Mouse (Mus musculus) forebrain, embryonic 13.5 days (tissue): ENCODE results near the gene Eef1akmt4. TPM values are rescaled to one million over a fixed set of nuclear protein-coding genes. Genes with fewer than 3 reads are reported as not detected.
"Not testable (repeated sequence)": the region's sequence is repeated elsewhere in the genome, so short reads cannot be mapped to it uniquely, and the experiment has no call there.

Experiments
- ATAC-seq: fragments of 200-750 bp; cut with Nextera tagmentation; 2 replicates; pipeline ENCODE4 v1.8.0; 2017
- H3K27ac ChIP-seq: fragments of 300-500 bp; sonication (generic); 2 replicates; pipeline ENCODE4 v1.5.1; 2015; ENCODE audit warnings: inconsistent platforms, mild to moderate bottlenecking, moderate library complexity
- H3K27me3 ChIP-seq: fragments of 300-500 bp; sonication (generic); 2 replicates; pipeline ENCODE4 v1.6.1; 2015; ENCODE audit warnings: mild to moderate bottlenecking, inconsistent platforms
- H3K36me3 ChIP-seq: fragments of 300-500 bp; sonication (generic); 2 replicates; pipeline ENCODE4 v1.6.1; 2015; ENCODE audit warnings: mild to moderate bottlenecking, inconsistent platforms; ENCODE audit not compliant: poor library complexity, severe bottlenecking
- H3K4me1 ChIP-seq: fragments of 300-500 bp; sonication (generic); 2 replicates; pipeline ENCODE4 v1.6.1; 2015; ENCODE audit warnings: inconsistent platforms
- H3K4me2 ChIP-seq: fragments of 300-500 bp; sonication (generic); 2 replicates; pipeline ENCODE4 v1.6.1; 2015; ENCODE audit warnings: inconsistent platforms, mild to moderate bottlenecking, moderate library complexity
- H3K4me3 ChIP-seq: fragments of 300-500 bp; sonication (generic); 2 replicates; pipeline ENCODE4 v1.5.1; 2015; ENCODE audit warnings: mild to moderate bottlenecking, inconsistent platforms
- H3K9ac ChIP-seq: fragments of 300-500 bp; sonication (generic); 2 replicates; pipeline ENCODE4 v1.6.1; 2015; ENCODE audit warnings: mild to moderate bottlenecking, inconsistent platforms
- H3K9me3 ChIP-seq: fragments of 300-500 bp; sonication (generic); replicated peaks from 2 replicates; pipeline ENCODE4 v1.6.1; 2016; ENCODE audit warnings: inconsistent platforms
- WGBS: fragments of 180-500 bp; shearing (Covaris S2); methylation state at CpG from one replicate; pipeline ENCODE4 v1.1.7; 2015; 5-methylcytosine and 5-hydroxymethylcytosine counted together
- polyA plus RNA-seq: library from polyadenylated mRNA; unstranded; fragments of >200 nt; fragmentation: Nextera tagmentation; extraction: Ambion mirVana; gene quantifications from 2 replicates; pipeline ENCODE4 v1.2.1, GENCODE M21; 2015

Eef1akmt4 gene
- polyA plus RNA-seq, 1 experiment from 2014 or later: 21.1 TPM

DNA sequence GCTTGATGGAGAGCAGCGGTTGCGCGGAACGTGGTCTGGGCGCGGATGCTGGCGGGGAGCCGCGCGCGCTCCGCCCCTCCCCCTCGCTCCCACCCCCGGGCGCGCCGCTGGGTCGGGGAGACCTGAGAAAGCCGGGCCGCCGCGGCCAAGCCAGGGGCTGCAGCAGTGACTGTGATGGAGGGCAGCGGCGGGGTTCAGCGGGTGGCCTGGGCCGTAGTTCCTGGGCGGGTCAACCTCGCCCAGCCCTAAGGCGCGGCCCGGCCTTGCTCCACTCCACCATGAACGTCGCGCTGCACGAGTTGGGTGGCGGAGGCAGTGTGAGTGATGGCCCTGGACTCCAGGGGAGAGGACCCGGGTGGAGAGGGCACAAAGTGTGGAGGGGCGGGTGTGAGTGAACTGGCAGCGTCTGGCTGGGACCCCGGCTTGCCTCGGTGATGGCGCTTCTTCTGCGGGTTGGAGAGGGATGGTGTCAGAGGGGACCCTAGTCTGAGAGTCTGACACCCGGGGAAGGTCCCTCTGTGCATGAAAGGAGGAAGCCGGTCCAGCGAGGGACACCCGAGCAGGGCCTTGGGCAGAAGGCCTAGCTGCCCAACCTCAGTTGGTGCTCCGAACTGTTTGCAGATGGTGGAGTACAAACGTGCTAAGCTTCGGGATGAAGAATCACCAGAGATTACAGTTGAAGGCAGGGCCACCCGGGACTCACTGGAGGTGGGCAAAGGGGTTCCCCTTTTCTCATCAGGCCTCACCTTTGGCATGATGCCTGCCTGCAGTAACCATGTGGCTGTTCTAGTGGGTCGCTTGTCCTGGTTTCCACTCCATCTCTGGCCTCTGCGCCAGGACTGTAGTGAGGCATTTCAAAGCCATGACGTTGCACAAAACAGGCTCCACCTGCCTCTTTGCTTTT is 18.6 kb downstream of the Eef1akmt4 start, which contains the start of gene Ece2:
TSS of gene Ece2 (plus strand) at position 98 of the 904 bp plus-strand sequence.
- Histone ChIP-seq H3K4me2 (peak within 1 kb of the TSS; percentile 95), H3K36me3 (peaks cover 9% of the 10 kb centered on the region; the same call in 1 of the 2 replicates)

GRCm38 (mm10) chr16:20637410-20637809 is 26.0 kb downstream of the Eef1akmt4 start:
- 0 out of 2 replicates have a peak, but pooled peaks cover 10% of the 10 kb centered on the region for H3K4me1 ChIP-seq
- H3K4me2 ChIP-seq: no peak overlapping the region
- H3K4me3 ChIP-seq: no peak overlapping the region
- H3K9me3 ChIP-seq: no peaks in the 10 kb centered on the region
- WGBS: 86% methylated on average over 8 of the region's 8 CpGs
- H3K36me3 ChIP-seq: peaks cover 5% of the 10 kb centered on the region; the same call in 1 of the 2 replicates
- no peak for ATAC-seq
- H3K27ac ChIP-seq: no peak overlapping the region
- no peak overlapping the region for H3K9ac ChIP-seq
- H3K27me3 ChIP-seq: no peaks in the 10 kb centered on the region

More for the DNA sequence above, 18.6 kb downstream of the Eef1akmt4 start, which contains the start of gene Ece2:
- H3K9ac ChIP-seq: peak within 1 kb of the TSS; percentile 86
- no peak within 1 kb of the TSS; the same call in 1 of the 2 replicates for H3K27ac ChIP-seq
- ATAC-seq: peak; percentile 61
- no peaks in the 10 kb centered on the region for H3K27me3 ChIP-seq
- 6% methylated on average over 54 of the region's 54 CpGs for WGBS
- H3K4me1 ChIP-seq: peaks cover 18% of the 10 kb centered on the region
- H3K4me3 ChIP-seq: peak within 1 kb of the TSS; percentile 64
- no peaks in the 10 kb centered on the region for H3K9me3 ChIP-seq

- WGBS: 70% methylated on average over 8 of the region's 8 CpGs
- H3K9ac ChIP-seq: no peak overlapping the region
Observed at GRCm38 (mm10) chr16:20638367-20638766, 27.0 kb downstream of the Eef1akmt4 start.

GRCm38 (mm10) chr16:20642161-20642560 is 30.8 kb downstream of the Eef1akmt4 start:
- Histone ChIP-seq H3K36me3 (peaks cover 4% of the 10 kb centered on the region; the same call in 1 of the 2 replicates), H3K27me3 (no peaks in the 10 kb centered on the region), H3K9me3 (no peaks in the 10 kb centered on the region), H3K9ac (no peak overlapping the region), H3K4me3 (no peak overlapping the region), H3K4me2 (no peak overlapping the region), H3K4me1 (0 out of 2 replicates have a peak, but pooled peaks cover 10% of the 10 kb centered on the region), H3K27ac (no peak overlapping the region)
- 1% methylated on average over 8 of the region's 8 CpGs for WGBS
- ATAC-seq: peak; percentile 75

More at GRCm38 (mm10) chr16:20638367-20638766, 27.0 kb downstream of the Eef1akmt4 start:
- H3K27ac ChIP-seq: no peak overlapping the region; the same call in 1 of the 2 replicates
- no peaks in the 10 kb centered on the region for H3K27me3 ChIP-seq
- H3K4me3 ChIP-seq: no peak overlapping the region
- 0 out of 2 replicates have a peak, but pooled peaks cover 10% of the 10 kb centered on the region for H3K4me1 ChIP-seq
- no peak overlapping the region for H3K4me2 ChIP-seq
- no peaks in the 10 kb centered on the region for H3K9me3 ChIP-seq
- peak; percentile 72; the same call in 1 of the 2 replicates for ATAC-seq
- 0 out of 2 replicates have a peak, but pooled peaks cover 1% of the 10 kb centered on the region for H3K36me3 ChIP-seq

DNA sequence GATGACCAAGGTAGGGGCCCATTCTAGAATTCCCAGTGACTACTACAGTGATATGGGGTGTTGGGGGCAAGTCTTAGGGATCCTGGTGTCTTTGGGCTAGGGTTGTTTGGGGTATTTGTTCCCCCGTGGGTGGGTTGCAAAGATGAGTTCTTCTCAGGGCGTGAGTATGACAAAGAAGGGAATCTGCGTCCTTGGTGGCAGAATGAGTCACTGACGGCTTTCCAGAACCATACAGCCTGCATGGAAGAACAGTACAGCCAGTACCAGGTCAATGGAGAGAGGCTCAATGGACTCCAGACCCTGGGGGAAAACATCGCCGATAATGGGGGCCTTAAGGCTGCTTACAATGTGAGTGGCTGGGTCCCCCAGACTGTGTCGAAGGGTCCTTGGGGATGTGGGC is 32.5 kb downstream of the Eef1akmt4 start:
- H3K9me3 ChIP-seq: no peaks in the 10 kb centered on the region
- no peak overlapping the region for H3K9ac ChIP-seq
- H3K4me3 ChIP-seq: no peak overlapping the region
- no peak overlapping the region for H3K4me2 ChIP-seq
- no peak for ATAC-seq
- no peaks in the 10 kb centered on the region for H3K4me1 ChIP-seq
- peaks cover 4% of the 10 kb centered on the region; the same call in 1 of the 2 replicates for H3K36me3 ChIP-seq
- WGBS: 88% methylated on average over 7 of the region's 7 CpGs
- H3K27me3 ChIP-seq: no peaks in the 10 kb centered on the region
- H3K27ac ChIP-seq: no peak overlapping the region

DNA sequence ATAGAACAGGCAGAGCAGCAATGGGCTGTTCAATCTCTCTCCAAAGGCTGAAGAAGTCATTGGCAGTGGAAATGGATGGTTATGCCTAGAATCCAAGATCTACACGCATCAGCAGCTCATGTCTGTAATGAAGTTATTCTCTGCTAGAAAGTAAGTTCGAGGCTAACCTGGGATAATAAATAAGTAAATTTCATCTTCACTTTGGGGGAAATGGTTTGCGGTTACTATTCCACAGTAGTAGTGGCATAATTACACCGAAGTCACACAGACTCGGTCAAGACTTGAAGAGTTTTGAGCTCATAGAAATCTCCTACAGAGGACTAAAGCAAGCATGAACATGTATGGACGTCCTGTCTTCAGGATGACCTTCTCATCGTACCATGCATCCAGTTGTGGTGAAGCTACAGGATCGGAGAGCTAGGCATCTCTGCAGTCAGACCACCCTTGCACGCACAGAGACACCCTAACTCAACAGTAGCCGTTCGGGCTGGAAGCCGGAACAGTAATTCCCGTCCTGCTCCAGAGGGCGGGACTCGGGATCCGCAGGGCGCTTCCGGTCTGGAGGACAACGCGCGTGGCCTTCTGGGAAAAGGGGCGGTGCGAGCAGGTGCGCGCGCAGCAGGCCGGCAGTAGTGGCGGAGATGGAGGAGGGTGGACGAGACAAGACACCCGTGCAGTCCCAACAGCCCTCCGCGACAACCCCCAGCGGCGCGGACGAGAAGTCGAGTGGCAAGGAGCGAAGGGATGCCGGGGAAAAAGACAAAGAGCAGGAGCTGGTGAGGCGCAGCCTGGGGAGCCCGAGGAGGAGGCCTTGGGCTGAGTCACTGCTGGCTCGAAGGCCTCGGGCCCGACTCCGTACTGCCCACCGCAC is 39.9 kb downstream of the Eef1akmt4 start, which contains the start of gene Psmd2:
TSS of gene Psmd2 (plus strand) at position 577 of the 871 bp plus-strand sequence.
- ATAC-seq: peak; percentile 98
- peak within 1 kb of the TSS; percentile 84 for H3K4me3 ChIP-seq
- peaks cover 19% of the 10 kb centered on the region for H3K4me1 ChIP-seq
- H3K4me2 ChIP-seq: peak within 1 kb of the TSS; percentile 97
- H3K36me3 ChIP-seq: peaks cover 20% of the 10 kb centered on the region
- peak within 1 kb of the TSS; percentile 75 for H3K27ac ChIP-seq
- WGBS: 2% methylated on average over 46 of the region's 46 CpGs
- peak within 1 kb of the TSS; percentile 91 for H3K9ac ChIP-seq
- H3K9me3 ChIP-seq: no peaks in the 10 kb centered on the region
- H3K27me3 ChIP-seq: no peaks in the 10 kb centered on the region

DNA sequence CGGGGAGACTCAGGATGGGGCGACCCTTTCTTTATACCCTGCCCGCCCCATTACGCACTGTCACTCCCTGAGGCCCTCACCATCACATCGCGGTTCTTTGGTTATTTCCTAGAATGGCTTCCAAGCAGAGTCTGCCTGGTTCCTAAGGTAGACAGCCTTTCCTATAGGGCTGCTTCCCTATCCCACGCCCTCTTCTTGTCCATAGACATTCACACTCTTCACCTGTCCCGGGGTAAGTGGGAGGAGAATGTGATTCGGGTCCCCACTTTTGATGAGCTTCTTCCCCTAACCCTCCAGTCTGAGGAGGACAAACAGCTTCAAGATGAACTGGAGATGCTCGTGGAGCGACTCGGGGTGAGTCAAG is 40.5 kb downstream of the Eef1akmt4 start:
- H3K4me3 ChIP-seq: peak overlapping the region; percentile 84
- no peaks in the 10 kb centered on the region for H3K9me3 ChIP-seq
- WGBS: 10% methylated on average over 12 of the region's 12 CpGs
- peak overlapping the region; percentile 91 for H3K9ac ChIP-seq
- H3K36me3 ChIP-seq: peaks cover 26% of the 10 kb centered on the region
- H3K4me1 ChIP-seq: peaks cover 19% of the 10 kb centered on the region
- ATAC-seq: no peak
- H3K4me2 ChIP-seq: peak overlapping the region; percentile 97
- peak overlapping the region; percentile 75; the same call in 1 of the 2 replicates for H3K27ac ChIP-seq
- no peaks in the 10 kb centered on the region for H3K27me3 ChIP-seq

GRCm38 (mm10) chr16:20653315-20653714 is 41.9 kb downstream of the Eef1akmt4 start:
- H3K27me3 ChIP-seq: no peaks in the 10 kb centered on the region
- no peak overlapping the region for H3K9ac ChIP-seq
- WGBS: 51% methylated on average over 2 of the region's 2 CpGs
- no peak for ATAC-seq
- no peaks in the 10 kb centered on the region for H3K9me3 ChIP-seq
- peak overlapping the region; percentile 97; the same call in 1 of the 2 replicates for H3K4me2 ChIP-seq
- H3K4me1 ChIP-seq: peaks cover 19% of the 10 kb centered on the region
- H3K27ac ChIP-seq: no peak overlapping the region
- no peak overlapping the region for H3K4me3 ChIP-seq
- peaks cover 40% of the 10 kb centered on the region for H3K36me3 ChIP-seq

DNA sequence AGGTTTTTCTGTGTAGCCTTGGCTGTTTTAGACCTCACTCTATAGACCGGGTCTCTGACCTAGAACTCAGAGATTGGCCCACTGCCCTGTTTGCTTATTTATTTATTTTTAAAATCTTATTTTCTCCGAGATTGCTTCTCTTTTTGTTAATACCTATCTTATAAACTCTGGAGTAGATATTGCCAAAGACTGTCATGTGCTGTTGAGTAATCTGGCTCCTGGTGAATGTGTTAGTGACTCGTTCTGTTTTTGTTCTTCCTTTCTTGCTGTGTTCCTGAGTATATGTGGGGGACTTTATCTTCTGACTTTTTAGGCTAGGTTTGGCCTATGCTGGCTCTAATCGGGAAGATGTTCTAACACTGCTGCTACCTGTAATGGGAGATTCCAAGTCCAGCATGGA is 46.3 kb downstream of the Eef1akmt4 start:
- H3K9ac ChIP-seq: no peak overlapping the region
- peaks cover 83% of the 10 kb centered on the region for H3K36me3 ChIP-seq
- H3K9me3 ChIP-seq: no peaks in the 10 kb centered on the region
- no peak overlapping the region for H3K4me2 ChIP-seq
- 92% methylated on average over 4 of the region's 4 CpGs for WGBS
- peaks cover 8% of the 10 kb centered on the region for H3K4me1 ChIP-seq
- no peak overlapping the region for H3K4me3 ChIP-seq
- no peak overlapping the region for H3K27ac ChIP-seq
- ATAC-seq: no peak
- no peaks in the 10 kb centered on the region for H3K27me3 ChIP-seq

- H3K27me3 ChIP-seq, H3K9me3 ChIP-seq, H3K4me1 ChIP-seq, H3K4me3 ChIP-seq, ATAC-seq, H3K9ac ChIP-seq, H3K4me2 ChIP-seq, H3K27ac ChIP-seq: not testable (repeated sequence)
- H3K36me3 ChIP-seq: peaks cover 21% of the 10 kb centered on the region
- WGBS: 94% methylated on average over 5 of the region's 6 CpGs
Observed at GRCm38 (mm10) chr16:20668013-20668412, 56.6 kb downstream of the Eef1akmt4 start, which contains the start of gene Eif4g1. Eif4g1 (plus strand) TSS chr16:20668313.
